In the genomic region with DNA sequence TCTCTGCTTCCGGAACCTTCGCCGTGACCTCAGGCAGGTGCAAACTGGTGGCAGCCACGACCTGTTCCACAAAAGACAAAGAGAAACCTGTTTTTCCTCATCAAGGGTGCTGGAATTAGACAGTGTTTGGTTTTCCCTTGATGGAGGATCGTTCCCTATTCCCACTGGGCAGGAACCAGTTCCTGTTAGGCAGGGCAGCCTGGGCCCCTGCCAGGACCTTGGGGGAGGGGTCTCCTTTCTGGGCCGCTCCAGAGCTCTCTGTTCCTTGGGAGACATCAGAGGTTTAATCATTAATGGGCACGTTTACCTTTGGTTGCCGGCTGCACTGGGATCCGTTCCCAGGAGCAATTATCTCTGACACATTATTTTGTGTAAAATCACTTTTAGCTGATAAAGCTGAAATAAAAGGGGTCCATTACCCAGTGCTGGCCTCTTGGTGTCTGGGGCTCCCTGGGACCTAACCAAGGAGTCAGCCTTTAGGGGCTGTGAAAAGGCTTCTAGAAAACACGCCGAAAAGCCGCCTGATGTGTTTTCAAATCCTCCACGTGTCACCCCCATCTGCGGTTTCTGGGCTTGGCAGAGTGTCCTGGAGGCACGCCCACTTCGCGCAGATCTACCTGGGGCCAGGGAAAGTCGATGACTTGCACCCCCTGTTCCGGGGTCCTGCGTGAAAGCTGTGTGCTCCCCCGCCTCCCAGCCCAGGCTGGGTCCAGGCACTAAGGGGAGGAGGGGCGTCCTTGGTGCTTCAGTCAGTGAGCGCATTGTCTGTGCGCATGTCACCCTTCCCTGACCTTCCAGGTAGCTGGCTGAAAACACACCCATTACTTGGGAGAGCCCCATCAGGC, we compare ENCODE assay signal across 9 mouse cellular contexts. TPM values are rescaled to one million over a fixed set of nuclear protein-coding genes. Genes with fewer than 3 reads are reported as not detected.
DNase-seq lines count a peak whose midpoint lies in the region; ATAC-seq and TF ChIP-seq lines count a peak whose summit lies in the region.
"Had no signal": no experiment of that assay in that cellular context is flagged by ENCODE, and none has a peak within 500 bp of the region (broad histone marks: within the 10 kb centered on the region; RNA-seq: fewer than 3 reads in every experiment).

No protein-coding gene starts in this region.

- H3K36me3 ChIP-seq in midbrain, embryonic 11.5 days (ENCODE audit: control insufficient read depth, insufficient read depth, low read length), result no peaks in the 10 kb centered on the region
- H3K36me3 ChIP-seq in midbrain, embryonic 16.5 days (ENCODE audit: control insufficient read depth, insufficient read depth, low read length), result no peaks in the 10 kb centered on the region
- H3K36me3 ChIP-seq in embryonic facial prominence, embryonic 15.5 days, result no peaks in the 10 kb centered on the region
- no peaks in the 10 kb centered on the region for H3K36me3 ChIP-seq in lung, embryonic 14.5 days (ENCODE audit: insufficient read depth)

- WGBS in midbrain, embryonic 11.5 days, result 50% methylated on average over 24 of the region's 24 CpGs
- WGBS in midbrain, embryonic 16.5 days, result 45% methylated on average over 24 of the region's 24 CpGs
- WGBS in embryonic facial prominence, embryonic 15.5 days, result 28% methylated on average over 24 of the region's 24 CpGs
- 25% methylated on average over 24 of the region's 24 CpGs for WGBS in lung, embryonic 14.5 days

- no peaks in the 10 kb centered on the region for H3K27me3 ChIP-seq in midbrain, embryonic 11.5 days (ENCODE audit: control insufficient read depth, insufficient read depth, low read length)
- no peaks in the 10 kb centered on the region for H3K27me3 ChIP-seq in midbrain, embryonic 16.5 days (ENCODE audit: control insufficient read depth, insufficient read depth, low read depth, low read length)
- H3K27me3 ChIP-seq in embryonic facial prominence, embryonic 15.5 days, result no peaks in the 10 kb centered on the region
- no peaks in the 10 kb centered on the region for H3K27me3 ChIP-seq in lung, embryonic 14.5 days (ENCODE audit: insufficient read depth, low read length)

- DNase-seq in midbrain, embryonic 11.5 days (ENCODE audit: low spot score, missing footprints), result peak; percentile 66
- peak; percentile 95 to 97 for DNase-seq in kidney, adult 8-10 months
- peak; percentile 91 for DNase-seq in lung, embryonic 14.5 days
- DNase-seq in thymus, postnatal 10 days (ENCODE audit: low spot score in 2 of 2), result no peak
- no peak for DNase-seq in right cerebral cortex, adult 18-20 months

- H3K9me3 ChIP-seq in midbrain, embryonic 11.5 days (ENCODE audit: control insufficient read depth, low read length), result no peaks in the 10 kb centered on the region
- no peaks in the 10 kb centered on the region for H3K9me3 ChIP-seq in midbrain, embryonic 16.5 days (replicated peaks; ENCODE audit: control insufficient read depth, low read length, poor library complexity, severe bottlenecking)
- H3K9me3 ChIP-seq in embryonic facial prominence, embryonic 15.5 days (replicated peaks), result no peaks in the 10 kb centered on the region
- H3K9me3 ChIP-seq in lung, embryonic 14.5 days (ENCODE audit: low read depth, low read length), result no peaks in the 10 kb centered on the region

- no peak for ATAC-seq in midbrain, embryonic 11.5 days (ENCODE audit: low FRiP score)
- no peak for ATAC-seq in midbrain, embryonic 16.5 days
- no peak for ATAC-seq in embryonic facial prominence, embryonic 15.5 days (ENCODE audit: insufficient number of reproducible peaks, low FRiP score, low TSS enrichment, low read depth)
- peak; percentile 84 for ATAC-seq in lung, embryonic 14.5 days (ENCODE audit: insufficient read depth)
- ATAC-seq in erythroblast, adult 5-6 weeks (replicated peaks; ENCODE audit: low FRiP score, poor library complexity, severe bottlenecking), result no peak

- H3K4me3 ChIP-seq in midbrain, embryonic 11.5 days (ENCODE audit: low read depth, low read length), result no peak overlapping the region
- no peak overlapping the region for H3K4me3 ChIP-seq in midbrain, embryonic 16.5 days (ENCODE audit: low read depth, low read length)
- no peak overlapping the region for H3K4me3 ChIP-seq in embryonic facial prominence, embryonic 15.5 days (replicated peaks)
- H3K4me3 ChIP-seq in lung, embryonic 14.5 days (ENCODE audit: low read depth, low read length), result no peak overlapping the region

- H3K4me2 ChIP-seq in midbrain, embryonic 11.5 days, result no peak overlapping the region
- H3K4me2 ChIP-seq in midbrain, embryonic 16.5 days (ENCODE audit: low read length), result no peak overlapping the region
- peak overlapping the region; percentile 17; the same call in 1 of the 2 replicates for H3K4me2 ChIP-seq in embryonic facial prominence, embryonic 15.5 days (replicated peaks)
- peak overlapping the region; percentile 46 for H3K4me2 ChIP-seq in lung, embryonic 14.5 days

- no peak overlapping the region for H3K9ac ChIP-seq in midbrain, embryonic 11.5 days (ENCODE audit: low read length)
- no peak overlapping the region for H3K9ac ChIP-seq in midbrain, embryonic 16.5 days (ENCODE audit: low read depth, low read length)
- H3K9ac ChIP-seq in embryonic facial prominence, embryonic 15.5 days, result no peak overlapping the region
- peak overlapping the region; percentile 4; the same call in 1 of the 2 replicates for H3K9ac ChIP-seq in lung, embryonic 14.5 days

- H3K27ac ChIP-seq in midbrain, embryonic 11.5 days (ENCODE audit: low read depth, low read length), result no peak overlapping the region
- no peak overlapping the region for H3K27ac ChIP-seq in midbrain, embryonic 16.5 days (ENCODE audit: low read length)
- H3K27ac ChIP-seq in embryonic facial prominence, embryonic 15.5 days (replicated peaks), result peak overlapping the region; percentile 86
- peak overlapping the region; percentile 96 for H3K27ac ChIP-seq in lung, embryonic 14.5 days (ENCODE audit: low read depth)
- H3K27ac ChIP-seq: macrophage had no signal

- TF ChIP-seq CTCF in lung, embryonic 14.5 days (IDR thresholded peaks at IDR 0.05; ENCODE audit: low read depth), result no peak

- no peaks in the 10 kb centered on the region for H3K4me1 ChIP-seq in midbrain, embryonic 11.5 days (ENCODE audit: control insufficient read depth, insufficient read depth, low read length)
- H3K4me1 ChIP-seq in midbrain, embryonic 16.5 days (ENCODE audit: control insufficient read depth, insufficient read depth, low read length), result peaks cover 4% of the 10 kb centered on the region; the same call in 1 of the 2 replicates
- peaks cover 48% of the 10 kb centered on the region for H3K4me1 ChIP-seq in embryonic facial prominence, embryonic 15.5 days
- peaks cover 46% of the 10 kb centered on the region for H3K4me1 ChIP-seq in lung, embryonic 14.5 days (ENCODE audit: insufficient read depth)

RNA-seq across cellular contexts. Expression of a gene that starts 29.0 kb away (rescaled TPM):
- polyA plus RNA-seq in midbrain, embryonic 11.5 days (2014; fragmentation: Nextera tagmentation; extraction: Ambion mirVana), result 4.9 and 6.3 TPM in 2 replicates
- polyA plus RNA-seq in midbrain, embryonic 16.5 days (2015; fragmentation: Nextera tagmentation; extraction: Ambion mirVana), result 37.9 and 42.9 TPM in 2 replicates
- 12.8 and 16.9 TPM in 2 replicates for polyA plus RNA-seq in embryonic facial prominence, embryonic 15.5 days (2015; fragmentation: Nextera tagmentation; extraction: Ambion mirVana)
- 28.9 and 29.0 TPM in 2 replicates for polyA plus RNA-seq in lung, embryonic 14.5 days (2014; fragmentation: Nextera tagmentation; extraction: Ambion mirVana)
- total RNA-seq in erythroblast, adult 5-6 weeks (2015; ENCODE audit: low replicate concordance), result 8.3 and 8.6 TPM in 2 replicates
- 13.4 and 20.5 TPM in 2 replicates for total RNA-seq in erythroblast, adult 5-6 weeks (2017; ENCODE audit: low replicate concordance)

RNA-seq across cellular contexts. Expression of a gene that starts 29.8 kb away (rescaled TPM):
- 565 and 627 TPM in 2 replicates for polyA plus RNA-seq in midbrain, embryonic 11.5 days (2014; fragmentation: Nextera tagmentation; extraction: Ambion mirVana)
- polyA plus RNA-seq in midbrain, embryonic 16.5 days (2015; fragmentation: Nextera tagmentation; extraction: Ambion mirVana), result 624 and 659 TPM in 2 replicates
- 574 and 621 TPM in 2 replicates for polyA plus RNA-seq in embryonic facial prominence, embryonic 15.5 days (2015; fragmentation: Nextera tagmentation; extraction: Ambion mirVana)
- 647 and 712 TPM in 2 replicates for polyA plus RNA-seq in lung, embryonic 14.5 days (2014; fragmentation: Nextera tagmentation; extraction: Ambion mirVana)
- 150 and 160 TPM in 2 replicates for total RNA-seq in erythroblast, adult 5-6 weeks (2015; ENCODE audit: low replicate concordance)
- total RNA-seq in erythroblast, adult 5-6 weeks (2017; ENCODE audit: low replicate concordance), result 72.8 and 92.6 TPM in 2 replicates

RNA-seq across cellular contexts. Expression of a gene that starts 34.4 kb away (rescaled TPM):
- polyA plus RNA-seq in midbrain, embryonic 11.5 days (2014; fragmentation: Nextera tagmentation; extraction: Ambion mirVana), result 0.87 and 1.4 TPM in 2 replicates
- polyA plus RNA-seq in midbrain, embryonic 16.5 days (2015; fragmentation: Nextera tagmentation; extraction: Ambion mirVana), result 0.29 and 0.39 TPM in 2 replicates
- 0.41 and 0.46 TPM in 2 replicates for polyA plus RNA-seq in embryonic facial prominence, embryonic 15.5 days (2015; fragmentation: Nextera tagmentation; extraction: Ambion mirVana)
- polyA plus RNA-seq in lung, embryonic 14.5 days (2014; fragmentation: Nextera tagmentation; extraction: Ambion mirVana), result 0.15 and 0.18 TPM in 2 replicates
- not detected in 2 replicates for total RNA-seq in erythroblast, adult 5-6 weeks (2015; ENCODE audit: low replicate concordance)
- not detected in 2 replicates for total RNA-seq in erythroblast, adult 5-6 weeks (2017; ENCODE audit: low replicate concordance)
- polyA plus RNA-seq: macrophage had no signal

RNA-seq across cellular contexts. Expression of a gene that starts 44.2 kb away (rescaled TPM):
- polyA plus RNA-seq in midbrain, embryonic 11.5 days (2014; fragmentation: Nextera tagmentation; extraction: Ambion mirVana), result not detected in 2 replicates
- not detected in 2 replicates for polyA plus RNA-seq in midbrain, embryonic 16.5 days (2015; fragmentation: Nextera tagmentation; extraction: Ambion mirVana)
- not detected in 2 replicates for polyA plus RNA-seq in embryonic facial prominence, embryonic 15.5 days (2015; fragmentation: Nextera tagmentation; extraction: Ambion mirVana)
- polyA plus RNA-seq in lung, embryonic 14.5 days (2014; fragmentation: Nextera tagmentation; extraction: Ambion mirVana), result not detected in 2 replicates
- not detected in 2 replicates for total RNA-seq in erythroblast, adult 5-6 weeks (2015; ENCODE audit: low replicate concordance)
- not detected in 2 replicates for total RNA-seq in erythroblast, adult 5-6 weeks (2017; ENCODE audit: low replicate concordance)
- polyA plus RNA-seq: macrophage had no signal

Comparison
In these comparisons a context has a peak if more than half of its experiments do, and no peak if none do; other contexts are left out.
1. DNase-seq: peak in midbrain, embryonic 11.5 days (single experiment), kidney, adult 8-10 months (2 of 2) and lung, embryonic 14.5 days (single experiment); none in thymus, postnatal 10 days (0 of 2) and right cerebral cortex, adult 18-20 months (single experiment).
2. H3K27ac ChIP-seq: peak in embryonic facial prominence, embryonic 15.5 days (single experiment) and lung, embryonic 14.5 days (single experiment); none in midbrain, embryonic 11.5 days (single experiment) and midbrain, embryonic 16.5 days (single experiment).
3. H3K4me2 ChIP-seq: peak in embryonic facial prominence, embryonic 15.5 days (single experiment) and lung, embryonic 14.5 days (single experiment); none in midbrain, embryonic 11.5 days (single experiment) and midbrain, embryonic 16.5 days (single experiment).